Mouse (Mus musculus): ENCODE measurements around the gene Fhl5. TPM values are rescaled to one million over a fixed set of nuclear protein-coding genes. Genes with fewer than 3 reads are reported as not detected.
"Not testable (repeated sequence)": the region's sequence is repeated elsewhere in the genome, so short reads cannot be mapped to it uniquely, and the experiment has no call there.

The Fhl5 gene
- polyA plus RNA-seq, 1 experiment from 2014 or later: not detected

GRCm38 (mm10) chr4:25235663-25236062 is 7.0 kb downstream of the Fhl5 start:
- not testable (repeated sequence) for H3K4me2 ChIP-seq; H3K27me3 ChIP-seq (replicated peaks; ENCODE audit: control insufficient read depth, insufficient read depth, low read length); H3K4me1 ChIP-seq (replicated peaks; ENCODE audit: control insufficient read depth, insufficient read depth, low read length); H3K27ac ChIP-seq (ENCODE audit: low read depth, low read length); H3K36me3 ChIP-seq (ENCODE audit: control insufficient read depth, insufficient read depth, low read length); H3K4me3 ChIP-seq (ENCODE audit: low read depth, low read length); ATAC-seq (replicated peaks; ENCODE audit: low FRiP score); H3K9ac ChIP-seq (ENCODE audit: low read depth, low read length); H3K9me3 ChIP-seq (ENCODE audit: control insufficient read depth, low read length); DNase-seq (ENCODE audit: low spot score)
- 89% methylated on average over 1 of the region's 1 CpGs for WGBS

- H3K9ac ChIP-seq (ENCODE audit: low read depth, low read length); DNase-seq (ENCODE audit: low spot score); H3K27ac ChIP-seq (ENCODE audit: low read depth, low read length); H3K9me3 ChIP-seq (ENCODE audit: control insufficient read depth, low read length); H3K27me3 ChIP-seq (replicated peaks; ENCODE audit: control insufficient read depth, insufficient read depth, low read length); H3K4me3 ChIP-seq (ENCODE audit: low read depth, low read length); H3K36me3 ChIP-seq (ENCODE audit: control insufficient read depth, insufficient read depth, low read length); H3K4me2 ChIP-seq; H3K4me1 ChIP-seq (replicated peaks; ENCODE audit: control insufficient read depth, insufficient read depth, low read length): not testable (repeated sequence)
- WGBS: 74% methylated on average over 1 of the region's 1 CpGs
- 0 out of 2 replicates have a peak, but pooled peaks have one; percentile 54 for ATAC-seq (replicated peaks; ENCODE audit: low FRiP score)
Observed at GRCm38 (mm10) chr4:25233767-25234166, 8.9 kb downstream of the Fhl5 start.

GRCm38 (mm10) chr4:25232546-25232945 is 10.1 kb downstream of the Fhl5 start:
- ATAC-seq (replicated peaks; ENCODE audit: low FRiP score): peak; percentile 45; the same call in 1 of the 2 replicates
- WGBS: 91% methylated on average over 3 of the region's 3 CpGs
- H3K27me3 ChIP-seq (replicated peaks; ENCODE audit: control insufficient read depth, insufficient read depth, low read length): no peaks in the 10 kb centered on the region

GRCm38 (mm10) chr4:25227527-25227926 is 15.1 kb downstream of the Fhl5 start:
- WGBS: 31% methylated on average over 1 of the region's 1 CpGs
- Histone ChIP-seq H3K9ac (ENCODE audit: low read depth, low read length) (no peak overlapping the region), H3K9me3 (ENCODE audit: control insufficient read depth, low read length) (no peaks in the 10 kb centered on the region), H3K27ac (ENCODE audit: low read depth, low read length) (no peak overlapping the region), H3K27me3 (replicated peaks; ENCODE audit: control insufficient read depth, insufficient read depth, low read length) (no peaks in the 10 kb centered on the region), H3K4me2 (no peak overlapping the region), H3K4me3 (ENCODE audit: low read depth, low read length) (no peak overlapping the region), H3K36me3 (ENCODE audit: control insufficient read depth, insufficient read depth, low read length) (no peaks in the 10 kb centered on the region), H3K4me1 (replicated peaks; ENCODE audit: control insufficient read depth, insufficient read depth, low read length) (no peaks in the 10 kb centered on the region)
- no peak for ATAC-seq (replicated peaks; ENCODE audit: low FRiP score)
- DNase-seq (ENCODE audit: low spot score): no peak

More at GRCm38 (mm10) chr4:25232546-25232945, 10.1 kb downstream of the Fhl5 start:
- no peaks in the 10 kb centered on the region for H3K9me3 ChIP-seq (ENCODE audit: control insufficient read depth, low read length)
- DNase-seq (ENCODE audit: low spot score): no peak
- no peak overlapping the region for H3K27ac ChIP-seq (ENCODE audit: low read depth, low read length)
- H3K36me3 ChIP-seq (ENCODE audit: control insufficient read depth, insufficient read depth, low read length): no peaks in the 10 kb centered on the region
- no peaks in the 10 kb centered on the region; the same call in 1 of the 2 replicates for H3K4me1 ChIP-seq (replicated peaks; ENCODE audit: control insufficient read depth, insufficient read depth, low read length)
- no peak overlapping the region for H3K4me3 ChIP-seq (ENCODE audit: low read depth, low read length)
- H3K9ac ChIP-seq (ENCODE audit: low read depth, low read length): no peak overlapping the region
- H3K4me2 ChIP-seq: no peak overlapping the region

GRCm38 (mm10) chr4:25221927-25222326 is 20.7 kb downstream of the Fhl5 start:
- H3K27me3 ChIP-seq (replicated peaks; ENCODE audit: control insufficient read depth, insufficient read depth, low read length): no peaks in the 10 kb centered on the region
- no peak overlapping the region for H3K4me2 ChIP-seq
- no peaks in the 10 kb centered on the region for H3K9me3 ChIP-seq (ENCODE audit: control insufficient read depth, low read length)
- H3K9ac ChIP-seq (ENCODE audit: low read depth, low read length): no peak overlapping the region
- no peak for ATAC-seq (replicated peaks; ENCODE audit: low FRiP score)
- no peak for DNase-seq (ENCODE audit: low spot score)
- H3K4me1 ChIP-seq (replicated peaks; ENCODE audit: control insufficient read depth, insufficient read depth, low read length): no peaks in the 10 kb centered on the region
- H3K4me3 ChIP-seq (ENCODE audit: low read depth, low read length): no peak overlapping the region
- H3K27ac ChIP-seq (ENCODE audit: low read depth, low read length): no peak overlapping the region
- H3K36me3 ChIP-seq (ENCODE audit: control insufficient read depth, insufficient read depth, low read length): no peaks in the 10 kb centered on the region

- Histone ChIP-seq H3K9ac (ENCODE audit: low read depth, low read length) (no peak overlapping the region), H3K36me3 (ENCODE audit: control insufficient read depth, insufficient read depth, low read length) (no peaks in the 10 kb centered on the region), H3K27ac (ENCODE audit: low read depth, low read length) (no peak overlapping the region), H3K9me3 (ENCODE audit: control insufficient read depth, low read length) (no peaks in the 10 kb centered on the region), H3K4me3 (ENCODE audit: low read depth, low read length) (no peak overlapping the region), H3K4me1 (replicated peaks; ENCODE audit: control insufficient read depth, insufficient read depth, low read length) (no peaks in the 10 kb centered on the region), H3K27me3 (replicated peaks; ENCODE audit: control insufficient read depth, insufficient read depth, low read length) (no peaks in the 10 kb centered on the region), H3K4me2 (no peak overlapping the region)
- 50% methylated on average over 5 of the region's 5 CpGs for WGBS
- ATAC-seq (replicated peaks; ENCODE audit: low FRiP score): no peak
- no peak for DNase-seq (ENCODE audit: low spot score)
Observed at GRCm38 (mm10) chr4:25213451-25213850, 29.2 kb downstream of the Fhl5 start.

- WGBS: 84% methylated on average over 4 of the region's 4 CpGs
Observed at GRCm38 (mm10) chr4:25206166-25206565, 36.5 kb downstream of the Fhl5 start.

GRCm38 (mm10) chr4:25197310-25197709 is 45.4 kb downstream of the Fhl5 start:
- WGBS: 52% methylated on average over 1 of the region's 1 CpGs
- DNase-seq (ENCODE audit: low spot score): no peak

More at GRCm38 (mm10) chr4:25206166-25206565, 36.5 kb downstream of the Fhl5 start:
- Histone ChIP-seq H3K4me3 (ENCODE audit: low read depth, low read length) (no peak overlapping the region), H3K9me3 (ENCODE audit: control insufficient read depth, low read length) (no peaks in the 10 kb centered on the region), H3K4me1 (replicated peaks; ENCODE audit: control insufficient read depth, insufficient read depth, low read length) (no peaks in the 10 kb centered on the region), H3K9ac (ENCODE audit: low read depth, low read length) (no peak overlapping the region), H3K36me3 (ENCODE audit: control insufficient read depth, insufficient read depth, low read length) (no peaks in the 10 kb centered on the region), H3K4me2 (no peak overlapping the region), H3K27me3 (replicated peaks; ENCODE audit: control insufficient read depth, insufficient read depth, low read length) (no peaks in the 10 kb centered on the region), H3K27ac (ENCODE audit: low read depth, low read length) (no peak overlapping the region)
- ATAC-seq (replicated peaks; ENCODE audit: low FRiP score): no peak
- no peak for DNase-seq (ENCODE audit: low spot score)

GRCm38 (mm10) chr4:25179617-25180208 is 63.0 kb downstream of the Fhl5 start:
- H3K36me3 ChIP-seq (ENCODE audit: control insufficient read depth, insufficient read depth, low read length): no peaks in the 10 kb centered on the region
- H3K27ac ChIP-seq (ENCODE audit: low read depth, low read length): no peak overlapping the region
- WGBS: 60% methylated on average over 4 of the region's 4 CpGs
- no peak overlapping the region for H3K4me3 ChIP-seq (ENCODE audit: low read depth, low read length)
- ATAC-seq (replicated peaks; ENCODE audit: low FRiP score) (no peak), DNase-seq (ENCODE audit: low spot score) (no peak)
- no peaks in the 10 kb centered on the region for H3K9me3 ChIP-seq (ENCODE audit: control insufficient read depth, low read length)
- H3K27me3 ChIP-seq (replicated peaks; ENCODE audit: control insufficient read depth, insufficient read depth, low read length): no peaks in the 10 kb centered on the region
- no peak overlapping the region for H3K4me2 ChIP-seq
- no peaks in the 10 kb centered on the region for H3K4me1 ChIP-seq (replicated peaks; ENCODE audit: control insufficient read depth, insufficient read depth, low read length)
- no peak overlapping the region for H3K9ac ChIP-seq (ENCODE audit: low read depth, low read length)

More at GRCm38 (mm10) chr4:25197310-25197709, 45.4 kb downstream of the Fhl5 start:
- no peak overlapping the region for H3K9ac ChIP-seq (ENCODE audit: low read depth, low read length)
- H3K27me3 ChIP-seq (replicated peaks; ENCODE audit: control insufficient read depth, insufficient read depth, low read length): no peaks in the 10 kb centered on the region
- no peaks in the 10 kb centered on the region for H3K4me1 ChIP-seq (replicated peaks; ENCODE audit: control insufficient read depth, insufficient read depth, low read length)
- no peaks in the 10 kb centered on the region for H3K36me3 ChIP-seq (ENCODE audit: control insufficient read depth, insufficient read depth, low read length)
- no peak for ATAC-seq (replicated peaks; ENCODE audit: low FRiP score)
- H3K4me3 ChIP-seq (ENCODE audit: low read depth, low read length): no peak overlapping the region
- no peak overlapping the region for H3K4me2 ChIP-seq
- H3K27ac ChIP-seq (ENCODE audit: low read depth, low read length): no peak overlapping the region
- no peaks in the 10 kb centered on the region for H3K9me3 ChIP-seq (ENCODE audit: control insufficient read depth, low read length)
